Mouse (Mus musculus): Measurements from ENCODE around the gene Hyal3.

The Hyal3 gene

GRCm38 (mm10) chr9:107580501-107581317 lies at the start of gene Hyal3:
Hyal3 (plus strand) TSS chr9:107580818.
- peak; percentile 82 for DNase-seq (ENCODE audit: extremely low spot score)

- peak; percentile 87 for DNase-seq (ENCODE audit: extremely low spot score)
Observed at GRCm38 (mm10) chr9:107533791-107534407, 46.7 kb upstream of the Hyal3 start, which contains the start of gene Tmem115. Tmem115 (plus strand) TSS chr9:107533945.

DNA sequence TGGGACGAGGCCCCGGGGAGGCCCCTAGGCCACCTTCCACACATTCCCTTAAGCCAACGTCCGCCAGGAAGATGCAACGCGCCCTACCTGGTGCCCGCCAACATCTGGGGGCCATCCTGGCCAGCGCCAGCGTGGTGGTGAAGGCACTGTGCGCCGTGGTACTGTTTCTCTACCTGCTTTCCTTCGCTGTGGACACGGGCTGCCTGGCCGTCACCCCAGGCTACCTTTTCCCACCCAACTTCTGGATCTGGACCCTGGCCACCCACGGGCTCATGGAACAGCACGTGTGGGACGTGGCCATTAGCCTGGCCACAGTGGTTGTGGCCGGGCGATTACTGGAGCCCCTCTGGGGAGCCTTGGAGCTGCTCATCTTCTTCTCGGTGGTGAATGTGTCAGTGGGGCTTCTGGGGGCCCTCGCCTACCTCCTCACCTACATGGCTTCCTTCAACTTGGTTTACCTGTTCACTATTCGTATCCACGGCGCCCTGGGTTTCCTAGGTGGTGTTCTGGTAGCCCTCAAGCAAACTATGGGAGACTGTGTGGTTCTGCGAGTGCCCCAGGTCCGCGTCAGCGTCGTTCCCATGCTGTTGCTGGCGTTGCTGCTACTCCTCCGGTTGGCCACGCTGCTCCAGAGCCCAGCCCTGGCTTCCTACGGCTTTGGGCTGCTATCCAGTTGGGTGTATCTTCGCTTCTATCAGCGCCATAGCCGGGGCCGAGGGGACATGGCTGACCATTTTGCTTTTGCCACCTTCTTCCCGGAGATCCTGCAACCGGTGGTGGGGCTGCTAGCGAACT lies 46.0 kb upstream of the Hyal3 start:
- DNase-seq (ENCODE audit: extremely low spot score) = no peak

DNA sequence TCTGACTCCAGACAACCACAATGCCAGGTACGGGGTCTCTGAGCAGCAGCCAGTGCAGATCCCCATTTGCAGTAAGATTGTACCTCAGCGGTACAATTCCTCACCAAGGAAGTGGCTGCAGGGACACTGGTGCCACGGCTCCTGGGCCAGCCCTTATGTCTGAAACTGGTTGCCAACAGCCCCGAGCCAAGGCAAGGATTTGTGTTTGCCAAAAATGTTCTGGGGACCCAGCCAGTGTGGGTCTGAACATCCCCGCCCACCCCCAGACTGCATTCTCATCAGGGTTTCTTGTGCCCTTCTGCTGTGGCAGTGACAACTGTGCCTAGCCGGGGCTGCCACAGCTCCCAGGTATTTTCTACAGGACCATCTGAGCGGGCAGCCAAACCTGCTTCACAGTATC lies 42.4 kb upstream of the Hyal3 start:
- DNase-seq (ENCODE audit: extremely low spot score) = no peak

DNA sequence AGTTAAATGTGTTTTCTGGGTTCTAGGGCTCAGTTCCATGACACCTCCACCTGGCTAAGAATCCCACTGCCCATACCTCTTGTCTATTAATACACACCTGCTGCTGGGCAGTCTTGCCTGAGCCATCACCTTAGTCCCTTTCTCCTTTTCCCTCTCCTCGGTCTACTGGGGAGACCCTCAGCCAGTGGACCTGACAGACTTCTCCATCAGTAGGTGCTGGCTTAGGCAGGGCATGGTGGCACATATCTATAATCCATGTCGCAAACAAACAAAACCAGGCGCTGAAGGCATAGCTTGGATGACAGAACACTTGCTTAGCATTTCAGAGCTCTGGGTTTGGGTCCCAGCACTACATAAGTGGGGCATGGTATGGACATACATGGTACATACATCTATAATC lies 41.9 kb upstream of the Hyal3 start:
- DNase-seq (ENCODE audit: extremely low spot score) = no peak

- no peak for DNase-seq (ENCODE audit: extremely low spot score)
Observed at GRCm38 (mm10) chr9:107539940-107540339, 40.7 kb upstream of the Hyal3 start.

GRCm38 (mm10) chr9:107540420-107540819 lies 40.2 kb upstream of the Hyal3 start:
- no peak for DNase-seq (ENCODE audit: extremely low spot score)

GRCm38 (mm10) chr9:107541005-107541404 lies 39.6 kb upstream of the Hyal3 start:
- DNase-seq (ENCODE audit: extremely low spot score) = no peak

GRCm38 (mm10) chr9:107541474-107542351 lies 38.9 kb upstream of the Hyal3 start, which contains the start of the genes Cyb561d2 and Nprl2:
Cyb561d2 (minus strand) TSS chr9:107542193.
Nprl2 (plus strand) TSS chr9:107542226.
- peak; percentile 96 for DNase-seq (ENCODE audit: extremely low spot score)

GRCm38 (mm10) chr9:107542352-107542686 lies 38.3 kb upstream of the Hyal3 start:
- DNase-seq (ENCODE audit: extremely low spot score) = no peak

GRCm38 (mm10) chr9:107542721-107543120 lies 37.9 kb upstream of the Hyal3 start:
- no peak for DNase-seq (ENCODE audit: extremely low spot score)

GRCm38 (mm10) chr9:107543299-107543698 lies 37.3 kb upstream of the Hyal3 start:
- no peak for DNase-seq (ENCODE audit: extremely low spot score)

GRCm38 (mm10) chr9:107544196-107544700 lies 36.4 kb upstream of the Hyal3 start:
- no peak for DNase-seq (ENCODE audit: extremely low spot score)

GRCm38 (mm10) chr9:107544729-107545128 lies 35.9 kb upstream of the Hyal3 start:
- no peak for DNase-seq (ENCODE audit: extremely low spot score)

DNA sequence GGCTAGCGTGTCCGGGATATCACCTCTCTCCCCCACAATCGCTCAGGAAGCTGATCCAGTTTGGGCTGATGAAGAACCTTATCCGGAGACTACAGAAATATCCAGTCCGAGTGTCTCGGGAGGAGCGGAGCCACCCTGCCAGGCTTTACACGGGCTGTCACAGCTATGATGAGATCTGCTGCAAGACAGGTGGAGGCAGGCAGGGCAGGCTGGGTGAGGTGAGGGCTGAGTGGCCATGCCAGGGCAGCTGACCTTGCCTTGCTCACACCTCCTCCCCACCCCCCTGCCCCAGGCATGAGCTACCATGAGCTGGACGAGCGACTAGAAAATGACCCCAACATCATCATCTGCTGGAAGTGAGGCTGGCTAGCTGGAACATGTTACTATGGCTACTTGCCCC lies 35.4 kb upstream of the Hyal3 start:
- DNase-seq (ENCODE audit: extremely low spot score) = no peak

DNA sequence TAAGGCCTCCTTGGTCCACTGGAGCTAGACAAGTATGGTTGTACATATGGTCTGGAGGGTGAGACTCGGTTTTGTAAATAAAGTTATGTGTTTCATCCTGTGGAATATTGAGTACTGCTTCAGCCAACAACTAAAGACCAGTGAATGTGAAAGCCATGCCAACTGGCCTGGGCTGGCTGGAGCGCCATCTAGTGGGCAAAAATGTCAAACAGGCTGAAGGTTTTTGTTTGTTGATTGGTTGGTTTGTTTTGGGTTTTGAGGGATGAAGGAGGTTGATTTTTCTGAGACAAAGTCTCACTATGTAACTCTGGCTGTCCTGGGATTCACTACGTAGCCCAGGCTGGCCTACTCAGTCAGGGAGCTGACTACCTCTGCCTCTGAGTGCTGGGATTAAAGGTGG lies 35.0 kb upstream of the Hyal3 start:
- peak; percentile 78 for DNase-seq (ENCODE audit: extremely low spot score)

- DNase-seq (ENCODE audit: extremely low spot score) = peak; percentile 84
Observed at GRCm38 (mm10) chr9:107547026-107547425, 33.6 kb upstream of the Hyal3 start, which contains the start of gene Zmynd10. Zmynd10 (plus strand) TSS chr9:107547298.

GRCm38 (mm10) chr9:107547957-107548356 lies 32.7 kb upstream of the Hyal3 start:
- DNase-seq (ENCODE audit: extremely low spot score) = no peak

- no peak for DNase-seq (ENCODE audit: extremely low spot score)
Observed at GRCm38 (mm10) chr9:107548820-107549219, 31.8 kb upstream of the Hyal3 start.

- DNase-seq (ENCODE audit: extremely low spot score) = no peak
Observed at GRCm38 (mm10) chr9:107549297-107550074, 31.1 kb upstream of the Hyal3 start.
